Mouse (Mus musculus) stomach, postnatal 0 days (tissue): ENCODE data around the gene Frmd6.

Experiments used
- CTCF ChIP-seq: IDR thresholded peaks from 2 replicates; pipeline ENCODE4 v1.5.1; 2016; ENCODE audit warnings: antibody characterized with exemption, low read depth, mild to moderate bottlenecking, moderate library complexity
- EP300 ChIP-seq: optimal IDR thresholded peaks from 2 replicates; pipeline ENCODE3; 2016; ENCODE audit warnings: antibody characterized with exemption

GRCm38 (mm10) chr12:70784240-70784705, 41.0 kb upstream of the Frmd6 start:
- no peak for TF ChIP-seq CTCF
- no peak for TF ChIP-seq EP300
